In genomic region chr11:6889660-6890185, GRCm38 (mm10) we compare ENCODE assay signal across 16 mouse cellular contexts. TPM values are rescaled to one million over a fixed set of nuclear protein-coding genes. Genes with fewer than 3 reads are reported as not detected.
DNase-seq lines count a peak whose midpoint lies in the region; TF ChIP-seq lines count a peak whose summit lies in the region.
"Had no signal": no experiment of that assay in that cellular context is flagged by ENCODE, and none has a peak within 500 bp of the region (broad histone marks: within the 10 kb centered on the region; RNA-seq: fewer than 3 reads in every experiment).

No protein-coding gene starts in this region.

- H3K4me1 ChIP-seq in thymus, adult 2 months (replicated peaks; ENCODE audit: control insufficient read depth, insufficient read depth, low read length), result no peaks in the 10 kb centered on the region

- H3K4me3 ChIP-seq in thymus, adult 2 months (ENCODE audit: control insufficient read depth, insufficient read depth, low read length), result no peak overlapping the region
- H3K4me3 ChIP-seq: limb, embryonic 15.5 days had no signal

- H3K36me3 ChIP-seq in thymus, adult 2 months (ENCODE audit: control insufficient read depth, insufficient read depth, low read length), result no peaks in the 10 kb centered on the region
- H3K36me3 ChIP-seq: limb, embryonic 15.5 days had no signal

- intact Hi-C loops in left cerebral cortex, postnatal 14 days (cut with DNase I), result loop anchor here (5.0 to 10.0 kb wide), 2 partner anchors 78 to 235 kb away; partner anchors contain the start of gene Ramp3

- no peak for TF ChIP-seq POLR2A in thymus, adult 2 months (IDR thresholded peaks at IDR 0.05; ENCODE audit: control insufficient read depth, extremely low read depth, insufficient read depth, low read length, poor library complexity)

- WGBS in thymus, adult 2 months, result 85% methylated on average over 8 of the region's 8 CpGs

- no peak overlapping the region for H3K27ac ChIP-seq in thymus, adult 2 months (ENCODE audit: control insufficient read depth, insufficient read depth, low read length)
- H3K27ac ChIP-seq: limb, embryonic 15.5 days had no signal

- DNase-seq in left cerebral cortex, adult 11 months (ENCODE audit: low spot score), result peak; percentile 4
- DNase-seq in left cerebral cortex, adult 18-20 months (ENCODE audit: low spot score in 2 of 2), result no peak
- DNase-seq in cerebellum, adult 11-12 months, result peak; percentile 89
- DNase-seq in cerebellum, adult 9-10 months, result peak; percentile 93
- peak; percentile 27 to 30 for DNase-seq in left cerebral cortex, postnatal 14 days (ENCODE audit: low spot score in 2 of 2)
- no peak for DNase-seq in adrenal gland, adult (ENCODE audit: inconsistent age in 2 of 2, low spot score in 1 of 2)
- DNase-seq in thymus, adult 2 months, result no peak
- DNase-seq: heart, postnatal 10 days; lung, postnatal 10 days; spleen, adult 18-20 months; thymus, adult 18-20 months had no signal

- no peaks in the 10 kb centered on the region for H3K27me3 ChIP-seq in thymus, adult 2 months (ENCODE audit: control insufficient read depth, insufficient read depth, low read length)
- H3K27me3 ChIP-seq: limb, embryonic 15.5 days had no signal

- TF ChIP-seq CTCF in thymus, adult 2 months (IDR thresholded peaks at IDR 0.05; ENCODE audit: borderline replicate concordance, control insufficient read depth, extremely low read depth, insufficient read depth, low read length, poor library complexity), result no peak

RNA-seq across cellular contexts. Expression of gene Gm11983, which starts 52.3 kb away (rescaled TPM):
- not detected for total RNA-seq in left cerebral cortex, adult 18-20 months (2021)
- not detected for total RNA-seq in left cerebral cortex, postnatal 14 days (2021)
- polyA plus RNA-seq in thymus, adult 2 months (2012; rRNA removed), result not detected in 2 replicates
- total RNA-seq: common myeloid progenitor, adult 5-6 weeks; heart, postnatal 10 days had no signal
- polyA plus RNA-seq: activated CD4-positive, CD25-positive, alpha-beta regulatory T cell, adult 4 months; gonadal fat pad, adult 2 months; kidney, embryonic 14.5 days; limb, embryonic 15.5 days had no signal

Comparison
In these comparisons a context has a peak if more than half of its experiments do, and no peak if none do; other contexts are left out.
1. DNase-seq: peak in left cerebral cortex, adult 11 months (single experiment), cerebellum, adult 11-12 months (single experiment), cerebellum, adult 9-10 months (single experiment) and left cerebral cortex, postnatal 14 days (2 of 2); none in left cerebral cortex, adult 18-20 months (0 of 2), adrenal gland, adult (0 of 2) and thymus, adult 2 months (single experiment).